Mouse (Mus musculus) left cerebral cortex, adult 2 months (tissue): ENCODE results near the gene Elp4. TPM values are rescaled to one million over a fixed set of nuclear protein-coding genes. Genes with fewer than 3 reads are reported as not detected.

Experiments used
- DNase-seq, 2 experiments: peaks; one replicate each; pipeline ENCODE4 v3.0.0; 2021 to 2022; ENCODE audit warnings: low spot score in 2 of 2, mixed read lengths in 1 of 2; ENCODE audit errors: extremely low spot score in 1 of 2
- H3K27ac ChIP-seq: fragments of 200-600 bp; 2 replicates; pipeline ENCODE4 v1.8.1; 2022
- H3K4me3 ChIP-seq: fragments of 200-600 bp; 2 replicates; pipeline ENCODE4 v1.8.1; 2022
- CTCF ChIP-seq: fragments of 200-600 bp; IDR thresholded peaks from 2 replicates; pipeline ENCODE4 v1.8.1; 2022; ENCODE audit warnings: antibody characterized with exemption, mild to moderate bottlenecking, moderate library complexity
- intact Hi-C: fragments of 180-260 bp; cut with DNase I; formaldehyde crosslinking; loops from one replicate; pipeline ENCODE4 v1.15.1; 2025
- long read RNA-seq, 2 experiments: library from polyadenylated mRNA; stranded (forward); transcript quantifications; one replicate each; pipeline ENCODE4 v2.0.0; 2021; ENCODE audit warnings: borderline mapping rate in 2 of 2
- total RNA-seq, 2 experiments: library from RNA; stranded (reverse); gene quantifications; 2 replicates each; pipeline ENCODE4 v1.2.3; 2021

Elp4 gene
- 10 to 100 TPM; 18.8 to 19.5 TPM for total RNA-seq
- long read RNA-seq, experiment 1, transcript Elp4-202 (10 exons, 3,048 nt): major isoform, 17 of 18 reads
- long read RNA-seq, experiment 1, partial matches to known transcripts: 0 of 18 reads
- long read RNA-seq, experiment 1, other reads (novel, unspliced or antisense): 1 of 18 reads
- long read RNA-seq, experiment 2, transcript Elp4-202 (10 exons, 3,048 nt): major isoform, 14 of 17 reads
- long read RNA-seq, experiment 2, partial matches to known transcripts: 1 of 17 reads
- long read RNA-seq, experiment 2, other reads (novel, unspliced or antisense): 2 of 17 reads

DNA sequence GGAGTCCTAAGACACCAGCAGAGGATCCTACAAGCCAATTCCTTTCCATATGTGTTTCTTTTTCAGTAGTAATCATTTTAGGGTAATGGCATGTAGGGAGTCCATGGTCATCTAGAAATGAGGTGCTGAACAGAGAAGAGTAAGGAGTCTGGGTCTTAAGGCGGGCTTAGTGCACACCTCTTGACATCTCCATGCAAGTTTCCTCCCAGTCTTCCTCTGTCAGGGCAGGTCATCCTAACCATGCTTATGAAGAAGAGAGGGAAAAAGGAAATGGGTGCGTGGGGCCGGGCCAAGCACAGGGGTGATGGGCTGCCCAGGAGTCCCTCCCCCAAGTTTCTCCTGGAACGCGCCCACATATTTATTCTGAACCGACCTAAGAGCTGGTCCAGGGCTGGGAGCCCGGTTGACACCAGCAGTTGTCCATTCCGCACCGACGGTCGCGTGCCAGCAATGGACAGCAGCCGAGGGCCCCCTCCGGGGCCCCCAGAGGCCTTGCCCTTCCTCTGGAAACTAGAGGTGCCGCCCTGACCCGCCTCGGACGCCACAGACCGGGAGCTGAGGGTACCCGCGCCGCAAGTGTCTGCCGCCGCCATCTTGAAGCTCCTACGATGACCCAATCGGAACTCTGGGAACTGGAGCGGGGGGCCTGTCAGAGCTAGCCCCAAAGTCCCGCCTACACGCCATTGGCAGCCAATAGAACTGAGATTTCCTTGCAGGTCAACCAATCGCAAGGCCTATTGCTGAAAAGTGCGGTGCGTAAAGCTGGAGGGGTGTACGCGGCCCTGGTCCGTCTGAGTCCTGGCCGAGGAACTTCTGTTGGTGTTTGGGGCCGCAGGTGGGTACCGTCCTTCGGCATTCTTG is at the start of gene Elp4, which contains the start of gene Immp1l:
Gene Elp4 (minus strand): TSS at position 669 of the 861 bp plus-strand sequence.
Gene Immp1l (plus strand): TSS at position 743 of the 861 bp plus-strand sequence.
- DNase-seq: peak; percentile 96 to 98
- H3K27ac ChIP-seq: peak within 1 kb of the TSS; percentile 89
- H3K4me3 ChIP-seq: peak within 1 kb of the TSS; percentile 97
- intact Hi-C loops: loop anchor here (5.0 kb wide), 2 partner anchors 98 to 232 kb away; partner anchors contain the start of gene Dnajc24
- no peak for TF ChIP-seq CTCF

DNA sequence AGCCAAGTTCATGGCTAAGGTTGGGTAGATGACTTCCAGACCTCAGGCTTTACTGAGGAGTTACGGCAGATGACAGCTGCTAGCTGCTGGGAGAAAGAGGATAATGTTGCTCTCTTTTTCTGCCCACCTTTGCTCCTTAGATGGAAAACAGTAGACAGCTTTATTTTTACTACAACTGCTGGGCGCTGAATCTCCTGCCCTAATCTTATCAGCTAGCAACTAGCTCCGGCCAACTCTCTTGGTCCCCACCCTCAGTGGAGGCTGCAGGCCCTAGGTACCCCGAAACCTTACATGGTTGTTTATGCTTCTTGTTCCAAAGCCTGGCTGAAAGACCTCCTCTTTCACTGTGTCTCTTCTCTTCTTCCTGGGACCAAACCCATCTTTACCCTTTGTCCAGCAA is 49.5 kb upstream of the Elp4 start:
- H3K4me3 ChIP-seq: no peak overlapping the region
- no peak for TF ChIP-seq CTCF
- no peak overlapping the region for H3K27ac ChIP-seq
- intact Hi-C loops: no loop called here
- DNase-seq: no peak

GRCm38 (mm10) chr2:105951350-105951940 is 47.1 kb upstream of the Elp4 start:
- intact Hi-C loops: no loop called here
- Histone ChIP-seq H3K27ac (no peak overlapping the region), H3K4me3 (no peak overlapping the region)
- TF ChIP-seq CTCF: no peak
- no peak for DNase-seq

DNA sequence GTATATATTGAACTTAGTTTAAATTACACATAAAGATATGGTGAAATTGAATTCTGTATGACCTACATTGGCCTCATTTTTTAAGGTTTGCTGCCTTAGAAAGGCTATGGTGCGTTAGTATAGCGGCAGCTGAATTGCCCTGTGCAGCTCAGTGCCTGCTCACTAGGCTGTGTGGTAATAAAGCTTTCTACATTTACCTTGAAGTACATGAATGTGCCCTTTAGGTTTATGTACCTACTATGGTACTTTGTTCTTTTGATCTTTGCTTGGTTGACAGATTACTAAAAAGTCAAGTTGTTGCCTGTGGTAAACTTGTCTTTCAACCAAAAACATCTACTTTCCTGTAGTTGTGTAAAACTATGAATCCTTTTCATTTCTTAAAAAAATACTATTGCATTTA is 45.8 kb upstream of the Elp4 start:
- no peak overlapping the region for H3K4me3 ChIP-seq
- intact Hi-C loops: no loop called here
- TF ChIP-seq CTCF: no peak
- no peak for DNase-seq
- H3K27ac ChIP-seq: no peak overlapping the region

DNA sequence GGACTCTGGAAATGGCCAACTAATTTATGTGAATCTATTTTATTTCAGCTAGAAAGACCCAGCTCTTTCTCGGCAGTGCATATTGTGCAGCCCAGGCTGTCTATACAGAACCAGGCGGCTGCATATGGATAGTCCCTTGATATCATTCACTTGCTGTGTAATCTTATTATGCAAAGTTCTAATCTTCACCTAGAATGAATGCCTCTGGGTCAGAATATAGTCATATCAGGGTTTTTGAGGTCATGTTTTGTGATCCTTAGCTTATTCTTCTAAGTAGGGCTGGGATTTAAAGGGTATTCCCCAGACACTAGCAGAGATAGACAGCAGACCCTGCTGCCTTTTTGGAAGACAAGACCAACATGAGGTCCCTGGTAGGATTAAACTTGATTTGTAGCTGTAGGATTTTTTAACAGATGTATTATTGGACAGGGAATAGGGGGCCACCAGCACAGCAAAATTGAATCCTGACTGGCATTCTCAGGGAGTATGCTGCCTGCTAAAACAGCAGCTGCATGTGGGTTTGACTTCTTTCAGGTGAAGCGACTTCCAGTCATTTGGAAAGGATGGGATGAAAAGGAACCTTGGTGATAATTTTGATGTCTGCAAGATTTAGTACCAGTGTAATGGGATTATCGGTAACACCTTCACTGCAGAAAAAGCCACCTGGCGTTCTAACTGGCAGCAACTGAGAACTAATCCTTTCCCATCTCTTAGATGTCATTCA is 13.4 kb upstream of the Elp4 start:
- Histone ChIP-seq H3K4me3 (no peak overlapping the region), H3K27ac (no peak overlapping the region)
- no peak for DNase-seq
- intact Hi-C loops: no loop called here
- no peak for TF ChIP-seq CTCF

- no peak for TF ChIP-seq CTCF
- Histone ChIP-seq H3K27ac (no peak overlapping the region), H3K4me3 (no peak overlapping the region)
- no peak for DNase-seq
- intact Hi-C loops: no loop called here
Observed at GRCm38 (mm10) chr2:105916671-105917070, 12.3 kb upstream of the Elp4 start.

DNA sequence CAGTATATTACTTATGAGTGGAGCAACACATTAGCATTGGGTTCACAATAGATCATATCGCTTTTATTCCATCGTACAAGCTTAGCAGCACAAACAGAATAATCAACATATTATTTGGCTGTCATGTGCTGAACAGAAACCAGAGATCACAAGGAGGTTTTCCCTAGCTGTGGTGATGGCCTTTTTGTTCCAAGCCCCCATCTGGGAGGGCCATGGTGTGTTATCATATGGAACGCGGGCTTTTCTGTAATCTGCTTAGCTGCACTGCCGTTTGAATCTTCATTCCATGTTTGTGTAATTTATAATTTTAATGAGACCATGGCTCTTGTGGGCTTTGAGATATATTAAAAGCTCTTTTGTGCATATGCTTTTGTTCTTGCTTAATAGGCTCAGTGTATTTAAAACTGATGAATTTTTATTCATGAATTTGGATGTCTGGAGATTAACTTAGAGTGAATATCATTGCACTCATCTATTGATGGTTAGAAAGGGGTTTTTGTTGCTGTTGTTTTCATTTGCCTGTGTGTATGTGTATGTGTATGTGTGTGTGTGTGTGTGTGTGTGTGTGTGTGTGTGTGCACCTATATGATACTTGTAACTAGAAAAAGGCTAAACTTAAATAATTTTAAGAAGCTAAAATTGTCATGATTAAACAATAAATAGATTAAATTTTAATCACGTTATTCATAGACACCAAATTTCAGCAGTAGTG is 9.4 kb upstream of the Elp4 start:
- intact Hi-C loops: no loop called here
- DNase-seq: no peak
- Histone ChIP-seq H3K4me3 (no peak overlapping the region), H3K27ac (no peak overlapping the region)
- TF ChIP-seq CTCF: no peak

DNA sequence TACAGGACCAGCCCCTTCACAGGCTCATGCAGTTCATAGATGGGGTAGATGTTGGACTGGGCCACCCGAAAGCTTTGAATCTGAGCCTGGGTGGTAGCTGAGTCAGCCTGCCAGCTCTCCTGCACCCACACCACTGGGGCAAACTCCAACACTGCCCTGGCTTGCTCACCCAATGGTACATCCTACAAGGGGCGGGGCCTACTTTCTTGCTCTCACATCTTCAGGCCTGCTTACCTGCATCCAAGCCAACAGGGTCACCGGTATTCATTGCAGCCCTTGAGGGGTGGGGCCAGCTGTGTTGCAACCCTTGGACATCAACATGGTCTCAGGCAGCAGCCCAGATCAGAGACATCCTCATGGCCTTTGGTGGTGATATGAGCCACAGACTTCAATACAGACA is 6.2 kb upstream of the Elp4 start:
- intact Hi-C loops: no loop called here
- no peak for TF ChIP-seq CTCF
- no peak overlapping the region for H3K27ac ChIP-seq
- no peak for DNase-seq
- H3K4me3 ChIP-seq: no peak overlapping the region

GRCm38 (mm10) chr2:105908351-105908750 is 4.0 kb upstream of the Elp4 start:
- TF ChIP-seq CTCF: peak; percentile 22
- no peak overlapping the region for H3K27ac ChIP-seq
- intact Hi-C loops: no loop called here
- H3K4me3 ChIP-seq: no peak overlapping the region
- no peak for DNase-seq

GRCm38 (mm10) chr2:105904757-105905146 is 388 bp upstream of the Elp4 start:
- H3K4me3 ChIP-seq: peak overlapping the region; percentile 97
- H3K27ac ChIP-seq: peak overlapping the region; percentile 86
- no peak for TF ChIP-seq CTCF
- peak in 1 of 2 experiments; percentile 13 for DNase-seq
- intact Hi-C loops: loop anchor here (5.0 kb wide), 2 partner anchors 98 to 232 kb away; partner anchors contain the start of gene Dnajc24

- intact Hi-C loops: no loop called here
- TF ChIP-seq CTCF: no peak
- Histone ChIP-seq H3K27ac (no peak overlapping the region), H3K4me3 (no peak overlapping the region)
- DNase-seq: no peak
Observed at GRCm38 (mm10) chr2:105890816-105891215, 13.5 kb downstream of the Elp4 start.
